ENCODE assay signal across 17 mouse cellular contexts in the genomic region with DNA sequence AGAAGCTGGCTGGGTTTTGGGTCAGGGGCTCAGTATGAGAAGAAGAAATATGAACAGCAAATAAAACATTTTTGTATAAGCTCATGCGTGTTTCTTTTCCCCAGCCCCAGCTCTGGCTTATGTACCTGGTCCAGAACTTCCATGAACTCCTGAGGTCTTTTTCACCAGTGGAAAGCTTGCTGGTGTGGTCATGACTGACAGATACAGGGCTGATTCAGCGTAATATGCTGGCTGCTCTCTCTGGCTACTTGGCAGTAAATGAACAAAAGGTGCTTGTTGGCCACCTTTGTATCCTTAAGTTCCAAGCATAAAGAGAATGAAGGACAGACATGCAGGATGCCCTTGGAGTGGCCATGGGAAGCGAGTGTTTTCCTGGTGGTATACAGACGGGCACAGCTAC.
"Had no signal": no experiment of that assay in that cellular context is flagged by ENCODE, and none has a peak within 500 bp of the region (broad histone marks: within the 10 kb centered on the region; RNA-seq: fewer than 3 reads in every experiment).

No protein-coding gene starts in this region.

- H3K4me1 ChIP-seq: lung, embryonic 15.5 days; midbrain, embryonic 13.5 days; midbrain, embryonic 15.5 days; neural tube, embryonic 12.5 days; stomach, embryonic 15.5 days had no signal

- H3K36me3 ChIP-seq: midbrain, embryonic 15.5 days had no signal

- H3K27ac ChIP-seq: lung, embryonic 15.5 days; macrophage; midbrain, embryonic 13.5 days; midbrain, embryonic 15.5 days; neural tube, embryonic 12.5 days; stomach, embryonic 15.5 days; stomach, postnatal 0 days had no signal

- DNase-seq: lung, adult 2 months; lung, postnatal 14 days; lung, postnatal 36 days; right cerebral cortex, postnatal 14 days; thymus, adult 2 months; thymus, postnatal 25 days; thymus, postnatal 4 days had no signal

- ATAC-seq: lung, postnatal 0 days; midbrain, embryonic 13.5 days; midbrain, embryonic 15.5 days had no signal

- H3K9ac ChIP-seq: lung, embryonic 15.5 days; midbrain, embryonic 13.5 days; midbrain, embryonic 15.5 days; neural tube, embryonic 12.5 days; stomach, embryonic 15.5 days had no signal

- H3K4me2 ChIP-seq: lung, embryonic 15.5 days; midbrain, embryonic 11.5 days; midbrain, embryonic 13.5 days; midbrain, embryonic 15.5 days; neural tube, embryonic 12.5 days; stomach, embryonic 15.5 days had no signal

- H3K27me3 ChIP-seq: lung, embryonic 15.5 days; midbrain, embryonic 13.5 days; midbrain, embryonic 15.5 days; neural tube, embryonic 12.5 days; stomach, embryonic 15.5 days had no signal

- H3K4me3 ChIP-seq: lung, embryonic 15.5 days; megakaryocyte, embryonic 14.5 days; midbrain, embryonic 13.5 days; midbrain, embryonic 15.5 days; neural tube, embryonic 12.5 days; stomach, embryonic 15.5 days had no signal

- H3K9me3 ChIP-seq: lung, embryonic 15.5 days; megakaryocyte, embryonic 14.5 days; midbrain, embryonic 13.5 days; midbrain, embryonic 15.5 days; neural tube, embryonic 12.5 days; stomach, embryonic 15.5 days had no signal
